Mouse (Mus musculus) urinary bladder, postnatal 10 days (tissue): Measurements from ENCODE around the gene Cfap97.

ENCODE experiments used
- DNase-seq: peaks from one replicate; pipeline ENCODE4 v3.0.0; 2022; ENCODE audit warnings: low spot score

Gene Cfap97

DNA sequence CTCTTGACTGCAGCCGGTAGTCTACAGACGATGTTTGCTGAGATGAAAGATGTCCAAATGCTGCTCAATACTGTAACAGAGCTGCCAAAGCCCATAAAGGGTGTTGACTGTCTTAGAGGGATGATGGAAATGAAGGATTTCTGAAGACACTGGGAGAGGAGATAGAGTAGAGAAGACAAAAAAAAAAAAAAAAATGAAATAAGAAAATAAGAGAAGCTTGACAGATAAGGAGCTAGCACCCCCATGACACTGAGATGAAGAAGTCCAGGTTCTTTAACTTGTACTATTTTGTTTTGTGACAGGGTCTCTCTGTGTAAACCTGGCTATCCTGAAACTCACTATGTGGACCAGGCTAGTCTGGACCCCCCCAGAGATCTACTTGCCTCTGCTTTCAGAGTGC lies 1.5 kb downstream of the Cfap97 start:
- DNase-seq, result no peak

DNA sequence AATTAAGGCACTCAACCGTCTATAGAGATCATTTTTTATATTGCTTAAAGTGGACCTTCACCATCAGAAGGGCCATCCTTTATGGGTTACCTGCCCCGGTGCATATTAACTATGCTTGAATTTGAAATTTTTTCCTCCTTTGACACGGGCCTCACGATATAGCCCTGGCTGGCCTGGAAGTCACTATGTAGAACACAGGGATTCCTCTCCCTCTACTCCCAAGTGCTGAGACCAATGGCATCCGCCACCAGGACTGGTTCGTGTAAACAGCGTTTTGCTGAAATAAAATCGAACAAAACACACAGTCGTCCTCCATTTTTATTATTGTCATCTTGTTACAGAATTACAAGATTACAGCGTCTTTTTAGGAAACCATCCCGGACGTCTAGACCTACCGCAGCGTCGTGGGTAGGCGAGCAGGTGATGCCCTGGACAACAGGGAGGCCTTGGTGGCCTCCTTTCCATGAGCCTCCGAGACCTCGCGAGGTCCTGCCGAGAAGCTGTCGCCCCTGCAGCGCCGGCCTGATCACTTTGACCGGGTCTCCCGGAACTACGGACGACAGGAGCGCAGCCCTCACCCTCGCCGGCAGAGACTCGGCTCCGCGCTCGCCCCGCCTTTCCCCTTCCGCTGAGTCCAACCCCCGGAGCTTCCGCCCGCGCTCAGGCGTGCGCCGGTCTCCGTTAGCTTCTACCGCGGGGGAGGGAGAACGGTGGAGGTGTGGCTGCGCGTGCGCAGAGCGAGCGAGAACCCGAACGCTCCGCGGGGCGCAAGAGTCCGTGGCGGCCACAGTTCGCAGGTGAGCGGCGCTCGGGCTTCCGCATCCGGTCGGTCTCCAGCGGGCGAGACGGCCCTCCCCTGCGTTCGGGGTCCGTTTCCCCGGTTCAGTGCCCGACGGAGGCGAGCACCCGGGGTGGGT lies 11.6 kb downstream of the Cfap97 start:
- DNase-seq, result peak; percentile 84

DNA sequence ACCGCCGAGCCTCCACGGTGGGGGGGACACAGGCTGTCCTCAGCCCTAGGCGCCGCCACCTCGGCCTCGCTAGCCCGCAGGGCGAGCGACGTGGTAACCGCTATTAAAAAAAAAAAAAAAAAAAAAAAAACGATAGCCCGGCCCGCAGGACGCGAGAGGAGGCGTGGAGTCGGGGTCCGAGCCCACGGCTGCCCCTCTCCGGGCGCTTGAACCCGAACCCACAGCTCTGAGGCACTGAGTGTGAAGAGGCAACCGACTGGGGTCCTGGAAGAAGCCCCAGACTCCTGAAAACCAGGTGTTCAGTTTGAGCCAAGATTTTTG lies 12.3 kb downstream of the Cfap97 start:
- no peak for DNase-seq

DNA sequence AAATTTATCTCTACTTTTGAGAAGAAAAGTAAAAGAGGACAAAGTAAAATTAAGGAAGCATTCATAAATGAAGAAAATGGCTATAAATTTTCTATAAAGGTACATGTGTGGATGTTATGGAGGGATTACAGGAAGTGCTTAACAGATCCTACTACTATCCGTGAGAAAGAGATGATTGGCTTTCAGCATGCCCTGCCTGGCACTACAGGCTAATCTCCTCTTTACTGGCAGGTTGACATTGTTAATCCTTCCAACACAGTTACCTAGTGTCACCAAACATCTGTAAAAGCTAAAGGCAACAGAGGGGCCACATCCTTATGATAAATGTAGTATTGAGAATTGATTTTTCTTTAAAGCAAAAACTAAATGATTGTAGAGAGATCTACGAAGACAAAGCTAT lies 22.1 kb downstream of the Cfap97 start:
- no peak for DNase-seq

DNA sequence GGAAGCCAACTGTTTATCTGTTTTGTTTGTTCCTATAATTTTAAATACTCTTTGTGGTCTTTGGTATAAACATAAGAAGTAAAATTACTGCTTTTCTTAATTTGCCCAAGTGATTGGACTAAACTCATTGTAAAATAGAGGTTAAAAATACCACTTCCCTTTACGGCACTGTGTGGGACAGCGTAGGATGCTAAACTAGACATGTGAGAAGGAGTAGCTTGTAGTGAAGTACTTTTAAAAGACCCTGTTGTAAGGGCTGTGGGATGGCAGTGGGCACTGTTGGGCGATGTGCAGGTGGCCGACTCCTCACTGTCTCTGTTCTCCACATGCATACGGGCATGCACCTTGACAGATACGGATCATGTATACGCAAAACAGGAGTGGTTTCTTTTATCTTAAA lies 28.6 kb downstream of the Cfap97 start:
- no peak for DNase-seq

DNA sequence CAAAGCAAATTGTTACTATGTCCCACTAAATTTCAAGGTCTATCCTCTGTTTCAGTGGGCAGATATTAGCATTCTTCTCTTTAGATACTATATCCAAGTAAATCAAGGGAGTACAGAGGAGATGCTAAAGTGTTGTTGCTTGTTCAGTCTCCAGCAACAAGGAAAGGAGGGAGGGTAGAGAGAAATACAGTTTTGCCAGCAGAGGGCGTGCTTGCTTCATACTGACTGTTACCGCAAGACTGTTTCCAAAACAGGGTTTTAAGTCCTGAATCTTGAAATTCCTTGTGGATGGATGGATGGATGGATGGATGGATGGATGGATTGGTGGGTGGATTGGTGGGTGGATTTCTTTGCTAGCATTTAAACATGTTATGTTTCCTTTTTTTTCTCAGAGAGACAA lies 33.8 kb downstream of the Cfap97 start:
- DNase-seq, result no peak

DNA sequence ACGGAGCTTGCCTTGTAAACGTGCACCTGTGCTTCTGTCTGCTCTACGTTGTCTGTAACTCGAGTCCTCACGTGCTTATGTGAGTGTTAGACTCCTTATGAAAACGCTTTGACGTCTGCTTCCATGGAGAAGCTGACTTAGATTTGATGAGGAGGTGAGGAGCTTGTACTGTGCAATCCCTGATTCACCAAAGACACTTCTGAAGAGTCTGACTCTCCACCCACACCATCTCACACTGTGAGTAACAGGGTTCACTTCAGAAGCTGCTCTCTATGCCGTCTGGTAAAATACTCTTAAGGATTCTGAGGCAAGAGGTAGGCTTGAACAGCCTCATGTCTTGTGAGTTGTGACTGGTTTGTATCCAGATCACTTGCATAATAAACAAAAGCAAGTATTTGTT lies 41.5 kb downstream of the Cfap97 start:
- no peak for DNase-seq

DNA sequence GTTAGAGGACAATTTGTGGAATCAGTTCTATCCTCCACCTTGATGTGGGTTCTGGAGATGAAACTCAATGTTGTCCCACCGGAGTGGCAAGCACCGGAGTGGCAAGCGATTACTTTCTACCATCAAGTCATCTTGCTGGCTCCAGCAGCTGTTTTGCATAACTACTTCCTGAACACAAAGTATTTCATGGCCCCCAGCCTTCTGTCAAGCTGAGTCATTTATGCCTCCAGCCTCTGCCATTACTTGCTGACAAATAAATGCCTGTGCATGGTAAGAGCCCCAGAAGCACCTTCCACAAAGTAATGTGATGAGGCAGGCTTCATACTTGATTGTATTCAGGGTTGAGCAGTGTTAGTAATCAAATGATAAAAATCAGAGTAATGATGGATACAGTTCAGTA lies 45.3 kb downstream of the Cfap97 start:
- no peak for DNase-seq

DNA sequence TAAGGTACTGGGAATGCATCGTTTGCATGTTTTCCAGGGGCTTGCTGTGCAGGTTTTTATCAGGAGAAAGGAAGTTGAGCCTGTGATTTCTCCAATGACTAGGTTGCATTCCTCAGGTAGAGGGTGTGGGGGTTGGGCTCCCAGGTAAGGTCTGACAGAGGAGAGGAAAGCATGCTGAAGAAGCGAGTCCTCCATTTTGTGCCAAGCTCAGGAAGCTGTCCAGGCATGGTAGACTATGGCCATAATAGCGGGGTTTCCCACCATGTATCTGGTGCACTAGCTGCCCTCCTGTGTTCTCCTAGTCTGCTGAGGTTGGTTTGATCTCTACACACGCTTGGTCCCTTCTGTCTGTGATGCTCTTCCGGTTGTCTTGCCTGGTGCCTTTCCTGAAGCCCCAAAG lies 46.1 kb downstream of the Cfap97 start:
- no peak for DNase-seq

DNA sequence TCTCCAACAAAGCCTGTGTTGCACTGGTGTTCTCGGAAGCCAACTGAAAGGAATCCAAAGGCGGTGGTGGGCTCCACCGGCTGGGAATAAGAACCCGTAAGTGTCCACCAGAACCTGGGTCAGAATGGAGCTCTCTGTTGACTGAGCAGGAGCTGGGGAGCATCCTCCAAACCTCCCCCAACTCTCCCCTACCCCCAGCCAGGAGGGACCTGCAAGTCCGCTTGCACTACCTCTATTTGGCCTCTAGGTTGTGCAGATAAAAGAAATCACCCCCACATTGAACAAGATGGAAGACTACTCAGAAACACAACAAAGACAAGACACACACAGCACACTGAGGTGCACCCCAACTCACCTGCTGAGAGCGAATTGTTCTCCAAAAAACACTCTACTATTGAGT lies 50.8 kb downstream of the Cfap97 start:
- no peak for DNase-seq

DNA sequence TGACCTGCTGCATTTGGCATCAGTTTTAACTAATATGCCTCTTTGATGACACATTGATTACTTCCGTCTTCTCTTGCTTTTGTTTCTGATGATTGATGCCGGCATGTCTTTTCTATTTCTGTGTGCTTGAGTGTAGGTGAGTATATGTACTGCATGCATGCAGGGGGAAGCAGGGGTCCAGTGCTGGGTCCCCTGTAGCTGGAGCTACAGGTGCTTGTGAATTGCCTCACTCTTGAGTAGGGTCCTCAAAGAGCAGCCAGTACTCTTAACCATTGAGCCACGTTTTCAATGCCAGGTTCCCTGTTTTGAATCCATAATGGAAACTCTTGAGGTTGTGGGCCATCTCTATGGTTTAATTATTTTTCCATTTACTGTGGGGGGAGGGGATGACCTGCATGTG lies 52.7 kb downstream of the Cfap97 start:
- DNase-seq, result no peak

DNA sequence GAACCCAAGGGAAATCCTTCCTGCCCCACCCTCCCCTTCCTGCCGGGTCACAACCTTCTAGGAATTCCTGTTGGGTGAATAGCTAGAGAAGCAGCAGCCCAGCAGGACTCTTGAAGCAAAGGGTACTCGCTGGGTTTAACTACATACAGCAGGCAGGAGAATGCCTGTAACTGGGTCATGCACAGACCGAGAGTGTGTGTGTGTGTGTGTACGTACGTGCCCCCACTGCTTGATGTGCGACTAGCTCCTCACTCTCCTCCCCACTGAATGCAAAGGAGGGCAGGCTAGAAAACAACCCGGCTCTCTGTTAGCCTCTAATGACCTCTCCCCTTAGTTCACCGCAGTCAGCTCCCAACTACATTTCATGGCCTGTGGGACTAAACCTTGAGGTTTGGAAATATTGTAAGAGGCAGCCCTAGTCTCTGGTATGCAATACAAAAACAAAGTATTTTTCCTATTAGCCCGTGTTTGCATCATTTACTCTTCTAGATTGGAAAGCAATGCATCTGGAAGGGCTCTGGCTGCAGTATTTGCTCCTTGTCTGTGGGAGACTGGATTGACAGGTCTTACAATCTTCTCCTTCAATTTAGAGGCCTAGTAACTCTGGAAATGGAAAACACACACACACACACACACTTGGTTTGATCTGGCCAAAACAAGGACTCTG lies 53.5 kb downstream of the Cfap97 start:
- DNase-seq, result no peak

DNA sequence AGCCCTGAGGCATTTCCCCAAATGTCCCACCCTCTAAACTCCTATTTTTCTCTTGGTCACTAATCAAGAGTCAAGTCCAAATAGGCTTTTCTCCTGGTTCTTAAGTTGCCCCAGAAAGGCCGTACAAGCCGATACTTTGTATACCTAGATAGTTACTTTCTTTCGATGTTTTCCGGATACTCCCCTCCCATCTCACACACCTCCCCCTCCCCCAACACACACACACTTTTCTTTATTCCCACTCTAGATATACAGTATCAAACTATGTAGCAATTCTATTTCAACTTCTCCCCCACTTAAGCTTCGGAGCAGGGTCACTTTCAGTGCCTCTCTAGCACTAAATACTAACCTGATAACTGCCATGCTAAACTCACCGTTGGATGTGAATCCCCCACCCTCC lies 54.5 kb downstream of the Cfap97 start:
- DNase-seq, result no peak

DNA sequence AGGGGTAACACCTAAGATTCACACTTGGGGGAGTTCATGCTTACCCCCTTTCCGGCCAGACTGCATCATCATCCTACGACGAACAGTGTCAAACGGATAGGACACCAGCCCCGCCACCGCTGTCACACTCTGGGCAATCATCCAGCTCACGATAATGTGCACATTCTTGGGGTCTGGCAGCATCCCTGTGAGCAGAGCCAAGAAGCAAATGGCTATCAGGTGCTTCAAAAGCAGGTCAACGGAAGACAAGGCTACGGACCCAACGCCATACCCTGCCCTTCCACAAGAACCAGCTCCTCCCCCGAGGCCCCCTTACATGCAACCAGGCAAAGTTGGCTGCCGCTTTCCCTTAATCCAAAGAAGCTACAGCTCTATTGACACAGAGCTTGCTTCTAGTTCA lies 56.8 kb downstream of the Cfap97 start:
- DNase-seq, result no peak

DNA sequence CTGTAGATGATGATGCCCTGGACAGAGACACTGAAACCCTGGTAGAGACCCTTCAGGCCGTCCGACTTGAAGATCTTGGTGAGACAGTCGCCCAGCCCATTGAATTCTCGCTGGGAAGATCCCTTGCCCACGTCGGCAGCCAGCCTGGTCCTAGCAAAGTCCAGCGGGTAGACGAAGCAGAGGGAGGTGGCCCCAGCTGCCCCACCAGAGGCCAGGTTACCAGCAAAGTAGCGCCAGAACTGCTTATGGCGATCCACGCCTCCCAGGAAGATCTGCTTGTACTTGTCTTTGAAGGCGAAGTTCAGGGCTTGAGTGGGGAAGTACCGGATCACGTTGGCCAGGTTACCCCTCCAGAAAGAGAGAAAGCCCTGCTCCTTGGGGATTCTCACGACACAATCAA lies 57.5 kb downstream of the Cfap97 start:
- DNase-seq, result no peak

DNA sequence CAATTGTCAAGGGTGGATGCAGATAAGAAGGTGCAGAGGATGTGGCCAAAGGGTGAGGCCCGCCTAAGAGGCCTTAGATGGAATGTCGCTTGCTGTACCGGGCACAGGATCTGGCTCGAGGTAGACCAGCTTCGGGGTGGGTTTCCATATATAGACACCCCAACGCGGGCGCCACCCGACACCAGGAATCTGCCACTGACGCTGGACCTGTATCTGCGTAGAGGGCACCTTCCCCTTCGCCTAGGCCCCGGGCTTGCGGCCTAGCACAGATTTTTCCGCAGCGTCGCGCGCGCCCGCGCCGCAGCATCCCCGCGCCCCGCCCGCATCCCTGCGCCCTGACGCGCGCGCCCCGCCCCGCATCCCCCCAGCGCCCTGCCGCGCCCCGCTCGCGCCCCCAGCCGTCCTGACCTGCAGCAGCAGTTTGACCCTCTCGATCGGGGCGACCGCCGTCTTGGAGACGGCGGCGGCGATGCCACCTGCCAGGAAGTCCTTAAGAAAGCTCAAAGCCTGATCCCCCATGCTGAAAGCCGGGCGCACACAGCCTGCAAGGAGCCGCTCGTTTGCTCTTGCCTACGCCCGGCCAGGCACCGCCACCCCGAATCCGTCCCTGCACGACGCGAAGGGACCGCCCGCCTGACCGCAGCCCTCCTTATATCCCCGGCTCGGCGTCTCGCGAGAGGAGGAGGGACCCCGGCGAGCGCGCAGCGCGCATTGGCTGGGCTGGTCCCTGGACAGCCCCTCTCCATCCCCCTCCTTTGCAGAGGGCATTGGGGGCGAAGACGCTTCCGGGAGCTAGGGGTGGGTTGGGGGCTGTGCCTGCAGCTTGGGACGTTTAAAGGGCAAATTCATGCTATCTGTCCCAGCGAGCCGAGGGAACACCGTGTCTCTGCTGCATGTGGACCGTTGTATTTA lies 59.1 kb downstream of the Cfap97 start, which contains the start of gene Slc25a4:
Gene Slc25a4, minus strand, starts transcription at position 881 of the 912 bp plus-strand sequence.
- DNase-seq, result peak; percentile 94

DNA sequence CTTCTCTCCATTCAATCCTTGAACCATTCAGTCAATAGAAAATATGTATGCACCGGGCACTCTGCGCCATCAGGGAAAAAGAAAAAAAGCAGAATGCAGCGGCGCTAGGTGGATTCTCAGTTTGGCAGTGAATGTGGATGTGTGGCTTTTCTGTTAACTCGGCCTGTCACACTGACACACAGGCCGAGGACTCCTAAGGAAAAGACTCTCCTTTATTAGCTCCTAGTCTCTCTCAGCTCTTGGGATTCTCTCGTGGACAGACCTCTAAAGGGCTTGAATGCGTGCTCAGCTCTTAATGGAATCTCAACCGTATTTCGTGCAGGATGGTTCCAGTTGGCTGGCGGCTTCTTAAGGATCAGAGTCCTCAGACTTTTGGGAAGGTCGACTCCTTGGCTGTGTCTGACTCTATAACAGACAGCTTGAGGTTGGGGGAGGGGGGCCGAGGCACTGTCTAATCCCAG lies 60.1 kb downstream of the Cfap97 start:
- DNase-seq, result no peak

DNA sequence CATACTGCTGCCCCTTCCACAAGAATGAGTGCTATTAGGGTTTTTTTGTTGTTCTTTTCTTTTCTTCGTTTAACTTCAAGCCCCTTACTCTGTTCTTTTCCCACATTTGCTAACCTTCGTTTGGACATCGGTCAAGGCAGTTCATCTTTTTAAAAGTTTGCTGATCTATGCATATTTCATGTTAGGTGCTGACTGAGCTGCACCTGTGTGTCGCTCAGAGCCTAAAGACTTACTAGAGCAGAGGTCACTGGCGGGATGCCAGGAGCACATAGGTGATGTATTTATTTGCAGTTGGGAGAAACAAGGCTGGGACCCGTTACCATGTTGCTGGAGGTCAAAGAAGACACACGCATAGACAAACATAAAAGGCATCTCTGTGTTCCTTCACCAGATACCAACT lies 60.6 kb downstream of the Cfap97 start:
- DNase-seq, result no peak

DNA sequence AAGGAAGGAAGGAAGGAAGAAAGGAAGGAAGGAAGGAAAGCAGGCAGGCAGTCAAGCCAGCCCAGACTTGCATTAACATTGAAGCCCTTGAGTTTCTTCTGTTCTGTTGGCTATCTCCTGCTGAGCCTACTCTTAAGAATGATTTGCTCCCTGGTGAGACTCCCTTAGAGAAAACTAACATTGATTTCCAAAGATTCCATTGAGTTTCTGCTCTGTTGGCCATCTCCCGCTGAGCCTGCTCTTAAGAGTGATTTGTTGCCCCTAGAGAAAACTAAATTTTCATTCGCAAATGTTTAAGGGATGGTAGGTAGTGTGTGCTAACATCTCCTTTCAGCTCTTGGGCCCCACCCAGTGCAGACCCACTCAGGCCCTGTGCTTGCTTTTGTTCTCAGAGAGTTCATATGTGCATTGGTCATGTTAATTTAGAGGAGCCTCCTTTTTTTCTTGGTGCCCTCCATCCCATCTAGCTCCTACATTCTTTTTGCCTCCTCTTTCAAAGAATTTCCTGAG lies 62.5 kb downstream of the Cfap97 start:
- no peak for DNase-seq

DNA sequence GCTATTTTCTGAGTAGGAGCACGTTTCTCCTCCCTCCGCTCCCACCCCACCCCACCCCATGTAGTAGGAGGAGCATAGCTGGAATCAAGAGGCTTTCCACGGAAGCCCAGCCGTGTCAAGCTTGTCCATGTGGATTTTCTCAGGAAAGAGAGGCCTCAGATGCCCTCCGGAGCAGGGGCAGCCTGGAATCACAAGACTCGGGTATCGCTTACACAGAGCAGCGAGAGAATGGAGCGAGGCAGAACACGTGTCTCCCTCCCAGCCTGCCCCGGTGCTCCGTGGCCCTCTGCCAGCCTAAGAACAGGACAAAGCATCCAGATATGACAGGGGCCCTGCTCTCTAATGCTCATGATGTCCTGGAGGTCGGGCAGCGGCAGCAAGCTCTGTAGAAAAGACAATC lies 65.3 kb downstream of the Cfap97 start:
- DNase-seq, result no peak

DNA sequence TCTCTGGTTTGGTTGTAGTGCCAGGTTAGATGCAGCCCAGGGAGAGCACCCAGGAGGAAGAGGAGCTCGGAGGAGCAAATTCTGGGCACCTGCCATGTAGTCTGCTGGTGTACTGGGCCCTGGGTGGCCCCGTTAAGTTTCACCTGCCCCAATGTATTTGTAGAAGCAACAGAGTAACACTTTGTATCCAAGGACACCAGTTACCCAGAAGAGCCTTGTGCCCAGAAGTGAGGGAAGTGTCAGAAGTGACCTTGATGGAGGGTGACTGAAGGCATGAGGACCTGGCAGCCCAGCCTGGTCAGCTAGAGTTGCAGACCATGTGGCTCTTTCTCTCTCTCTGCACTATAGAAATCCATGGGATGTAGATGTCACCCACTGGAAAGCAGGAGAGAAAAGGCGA lies 69.0 kb downstream of the Cfap97 start:
- DNase-seq, result no peak

DNA sequence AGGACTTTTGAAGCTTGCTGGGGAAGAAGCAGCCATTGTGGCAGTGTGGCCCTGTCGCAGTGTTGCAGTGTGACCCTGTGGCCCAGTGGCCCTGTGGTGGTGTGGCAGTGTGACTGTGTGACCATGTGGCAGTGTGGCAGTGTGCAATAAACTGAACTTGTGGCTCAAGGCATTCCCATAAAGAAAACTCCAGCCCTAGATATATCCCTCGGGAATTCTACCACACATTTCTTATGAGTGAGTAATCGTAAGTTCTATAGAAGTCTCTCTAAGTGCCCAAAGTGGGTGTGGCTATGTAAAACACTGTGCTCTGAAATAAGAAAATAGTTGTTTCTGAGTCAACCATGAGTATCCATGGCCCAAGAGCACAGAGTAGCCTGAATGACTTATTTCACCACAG lies 73.9 kb downstream of the Cfap97 start:
- no peak for DNase-seq
